ENCODE assay signal across 27 mouse cellular contexts in the genomic region with DNA sequence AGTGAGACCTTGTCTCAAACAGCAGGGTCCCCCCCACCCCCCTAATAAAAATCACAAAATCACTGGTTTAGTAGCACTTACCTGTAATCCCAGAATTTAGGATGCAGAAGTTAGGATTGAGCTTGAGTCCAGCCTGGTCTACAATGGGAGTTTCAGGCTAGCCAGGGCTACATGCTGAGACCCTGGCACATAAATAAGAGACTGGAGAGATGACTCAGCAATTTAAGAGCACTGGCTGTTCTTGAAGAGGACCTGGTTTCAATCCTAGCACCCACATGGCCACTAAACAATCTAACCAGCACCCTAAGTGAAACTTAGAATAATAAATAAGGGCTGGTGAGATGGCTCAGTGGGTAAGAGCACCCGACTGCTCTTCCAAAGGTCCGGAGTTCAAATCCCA. TPM values are rescaled to one million over a fixed set of nuclear protein-coding genes. Genes with fewer than 3 reads are reported as not detected.
DNase-seq lines count a peak whose midpoint lies in the region; ATAC-seq and TF ChIP-seq lines count a peak whose summit lies in the region.
"Had no signal": no experiment of that assay in that cellular context is flagged by ENCODE, and none has a peak within 500 bp of the region (broad histone marks: within the 10 kb centered on the region; RNA-seq: fewer than 3 reads in every experiment).

No protein-coding gene starts in this region.

- no peak for DNase-seq in CH12.LX (ENCODE audit: extremely low read depth)
- DNase-seq in ES-E14 (ENCODE audit: low read depth, low spot score) = no peak
- DNase-seq in cerebellum, adult 18-20 months = no peak
- no peak for DNase-seq in midbrain, embryonic 14.5 days
- DNase-seq in urinary bladder, postnatal 4 days (ENCODE audit: low spot score in 2 of 2) = no peak
- DNase-seq: adrenal gland, adult 8-10 months; adrenal gland, postnatal 14 days; adrenal gland, postnatal 36 days; B cell, adult 2 months; cerebellum, adult 11-12 months; cerebellum, adult 8-10 months; cerebellum, adult 9-11 months; cerebellum, postnatal 14 days; cerebellum, postnatal 36 days; embryo, embryonic 11 days had no signal

- no peak overlapping the region for H3K4me3 ChIP-seq in CH12.LX (replicated peaks in 1 of 3; ENCODE audit: low read depth in 2 of 3, low read length in 2 of 3, poor library complexity in 1 of 3)
- H3K4me3 ChIP-seq in ES-E14 (ENCODE audit: insufficient read depth in 1 of 2, low read depth in 1 of 2, low read length in 2 of 2, poor library complexity in 1 of 2, severe bottlenecking in 1 of 2) = no peak overlapping the region
- H3K4me3 ChIP-seq in midbrain, embryonic 14.5 days (replicated peaks; ENCODE audit: low read depth, low read length) = no peak overlapping the region
- H3K4me3 ChIP-seq: embryonic facial prominence, embryonic 13.5 days; embryonic facial prominence, embryonic 15.5 days; erythroblast, embryonic 14.5 days; forebrain, embryonic 10.5 days; forebrain, embryonic 12.5 days had no signal

- peaks cover 0 to 11% of the 10 kb centered on the region in 2 experiments; a peak in 2 of 4 replicates for H3K4me1 ChIP-seq in CH12.LX (ENCODE audit: control insufficient read depth in 1 of 2, insufficient read depth in 2 of 2)
- no peaks in the 10 kb centered on the region for H3K4me1 ChIP-seq in ES-E14 (ENCODE audit: control insufficient read depth in 2 of 2, insufficient read depth in 2 of 2, low read length in 2 of 2, poor library complexity in 1 of 2)
- H3K4me1 ChIP-seq in midbrain, embryonic 14.5 days (ENCODE audit: control insufficient read depth, insufficient read depth, low read length) = peaks cover 6% of the 10 kb centered on the region

- in situ Hi-C loops in CH12.LX (cut with MboI; ENCODE audit: low pct_ligation_motif_present, low pct_unique_long_range_greater_than_20kb, low sequenced_read_pairs) = no loop called here
- in situ Hi-C loops in ES-E14 (cut with MboI; ENCODE audit: low sequenced_read_pairs in 2 of 2, unreplicated experiment in 2 of 2) = no loop called here

- no peak for TF ChIP-seq POLR2A in CH12.LX (IDR thresholded peaks at IDR 0.05; ENCODE audit: low read depth, low read length)

- TF ChIP-seq EP300 in CH12.LX (IDR thresholded peaks at IDR 0.05; ENCODE audit: low read length) = no peak

- dilution Hi-C loops in CH12.LX (cut with MboI; ENCODE audit: extremely low pct_ligation_motif_present, extremely low pct_unique_long_range_greater_than_20kb, low sequenced_read_pairs) = no loop called here

- no peak for TF ChIP-seq CTCF in CH12.LX (conservative IDR thresholded peaks at IDR 0.05 in 1 of 2, IDR thresholded peaks at IDR 0.05 in 1 of 2; ENCODE audit: low read depth in 2 of 2, low read length in 2 of 2)

- H3K9me3 ChIP-seq in CH12.LX (replicated peaks; ENCODE audit: low read length) (peaks cover 4% of the 10 kb centered on the region), ES-E14 (ENCODE audit: control insufficient read depth, insufficient read depth, low read depth, low read length) (no peaks in the 10 kb centered on the region)
- H3K9me3 ChIP-seq in midbrain, embryonic 14.5 days (ENCODE audit: control insufficient read depth, low read length) = no peaks in the 10 kb centered on the region
- H3K9me3 ChIP-seq: embryonic facial prominence, embryonic 15.5 days had no signal

- H3K36me3 ChIP-seq in CH12.LX (replicated peaks in 1 of 2; ENCODE audit: control insufficient read depth in 1 of 2, insufficient read depth in 1 of 2, low read length in 1 of 2) = peaks cover 27 to 73% of the 10 kb centered on the region in 2 experiments
- peaks cover 12% of the 10 kb centered on the region for H3K36me3 ChIP-seq in ES-E14 (ENCODE audit: control insufficient read depth, insufficient read depth, low read length, poor library complexity, severe bottlenecking)
- H3K36me3 ChIP-seq in midbrain, embryonic 14.5 days (ENCODE audit: control insufficient read depth, insufficient read depth, low read length) = peaks cover 44% of the 10 kb centered on the region

- H3K27ac ChIP-seq in CH12.LX (ENCODE audit: insufficient read depth, low read depth) (no peak overlapping the region), ES-E14 (ENCODE audit: insufficient read depth, low read depth, low read length, poor library complexity, severe bottlenecking) (no peak overlapping the region; the same call in 1 of the 2 replicates)
- H3K27ac ChIP-seq in midbrain, embryonic 14.5 days (replicated peaks; ENCODE audit: low read depth, low read length) = no peak overlapping the region
- H3K27ac ChIP-seq: embryonic facial prominence, embryonic 13.5 days; embryonic facial prominence, embryonic 15.5 days; forebrain, embryonic 10.5 days; forebrain, embryonic 12.5 days had no signal

- no peaks in the 10 kb centered on the region for H3K27me3 ChIP-seq in CH12.LX (replicated peaks)
- H3K27me3 ChIP-seq in midbrain, embryonic 14.5 days (ENCODE audit: control insufficient read depth, insufficient read depth, low read length) = no peaks in the 10 kb centered on the region
- H3K27me3 ChIP-seq: embryonic facial prominence, embryonic 13.5 days; embryonic facial prominence, embryonic 15.5 days; forebrain, embryonic 12.5 days; Patski had no signal

- H3K9ac ChIP-seq in CH12.LX (ENCODE audit: insufficient read depth, low read depth) (no peak overlapping the region), ES-E14 (ENCODE audit: insufficient read depth, low read depth, low read length, poor library complexity, severe bottlenecking) (no peak overlapping the region)
- no peak overlapping the region for H3K9ac ChIP-seq in midbrain, embryonic 14.5 days (replicated peaks; ENCODE audit: low read length)
- H3K9ac ChIP-seq: embryonic facial prominence, embryonic 13.5 days; embryonic facial prominence, embryonic 15.5 days; forebrain, embryonic 12.5 days had no signal

- H3K4me2 ChIP-seq in CH12.LX (ENCODE audit: insufficient read depth, low read depth, poor library complexity, severe bottlenecking) = no peak overlapping the region
- H3K4me2 ChIP-seq in midbrain, embryonic 14.5 days (ENCODE audit: low read length) = no peak overlapping the region
- H3K4me2 ChIP-seq: embryonic facial prominence, embryonic 13.5 days; embryonic facial prominence, embryonic 15.5 days; forebrain, embryonic 12.5 days had no signal

- no peak for ATAC-seq in midbrain, embryonic 14.5 days (ENCODE audit: low FRiP score, low TSS enrichment)
- ATAC-seq: activated CD4-positive, CD25-positive, alpha-beta regulatory T cell, adult 4 months; CD4-positive, CD25-positive, alpha-beta regulatory T cell, adult 4 months; forebrain, embryonic 14.5 days; forebrain, embryonic 16.5 days; Patski had no signal

- no peak for TF ChIP-seq RAD21 in CH12.LX (IDR thresholded peaks at IDR 0.05; ENCODE audit: low read depth, low read length)

- H3K79me2 ChIP-seq in CH12.LX (replicated peaks; ENCODE audit: control insufficient read depth, extremely low read depth, insufficient read depth, poor library complexity, severe bottlenecking) = peaks cover 8% of the 10 kb centered on the region; the same call in 1 of the 2 replicates

- 98% methylated on average over 2 of the region's 2 CpGs for WGBS in midbrain, embryonic 14.5 days

TF ChIP-seq in CH12.LX, 34 proteins besides CTCF, POLR2A, EP300 and RAD21:
- TF ChIP-seq ZC3H11A (IDR thresholded peaks at IDR 0.05; ENCODE audit: low read depth, low read length) = no peak
- peak; percentile 82 for TF ChIP-seq MAFK (IDR thresholded peaks at IDR 0.05; ENCODE audit: insufficient replicate concordance, low read length)
- no peak for TF ChIP-seq NRF1 (IDR thresholded peaks at IDR 0.05; ENCODE audit: low read depth, low read length)
- no peak for TF ChIP-seq JUN (IDR thresholded peaks at IDR 0.05; ENCODE audit: insufficient read depth, low read depth, low read length)
TF ChIP-seq in CH12.LX: peak in this region for 1.

TF ChIP-seq in ES-E14, 5 proteins besides CTCF, POLR2A, EP300 and RAD21:
- TF ChIP-seq ZNF384 (IDR thresholded peaks at IDR 0.05; ENCODE audit: low read depth, low read length) (no peak), MAFK (IDR thresholded peaks at IDR 0.05; ENCODE audit: insufficient read depth, low read depth, low read length) (peak; percentile 80), CHD2 (IDR thresholded peaks at IDR 0.05; ENCODE audit: low read depth, low read length) (no peak), ZC3H11A (IDR thresholded peaks at IDR 0.05; ENCODE audit: borderline replicate concordance, low read depth, low read length) (no peak), HCFC1 (IDR thresholded peaks at IDR 0.05; ENCODE audit: borderline replicate concordance, insufficient read depth, low read length) (no peak)

RNA-seq across cellular contexts. Expression of gene Cox14, which starts 5.7 kb away (rescaled TPM):
- 112 and 140 TPM in 2 replicates for total RNA-seq in CH12.LX (2012; rRNA removed)
- total RNA-seq in CH12.LX (2014; rRNA removed) = 98.8 and 106 TPM in 2 replicates
- polyA plus RNA-seq in CH12.LX (2012; ENCODE audit: insufficient read length, low read depth) = 119 and 140 TPM in 2 replicates
- 68.8 and 86.6 TPM in 2 replicates for total RNA-seq in ES-E14 (2012; rRNA removed)
- polyA plus RNA-seq in midbrain, embryonic 14.5 days (2014; fragmentation: Nextera tagmentation; extraction: Ambion mirVana) = 168 and 206 TPM in 2 replicates

RNA-seq across cellular contexts. Expression of gene Gpd1, which starts 13.9 kb away (rescaled TPM):
- total RNA-seq in CH12.LX (2012; rRNA removed) = 0.17 and 0.25 TPM in 2 replicates
- total RNA-seq in CH12.LX (2014; rRNA removed) = 0.12 and 0.24 TPM in 2 replicates
- 0.26 and 0.56 TPM in 2 replicates for polyA plus RNA-seq in CH12.LX (2012; ENCODE audit: insufficient read length, low read depth)
- 0.85 and 1.1 TPM in 2 replicates for total RNA-seq in ES-E14 (2012; rRNA removed)
- 0.92 and 1.7 TPM in 2 replicates for polyA plus RNA-seq in midbrain, embryonic 14.5 days (2014; fragmentation: Nextera tagmentation; extraction: Ambion mirVana)

RNA-seq across cellular contexts. Expression of gene Gm17349, which starts 25.9 kb away (rescaled TPM):
- 2.1 and 2.9 TPM in 2 replicates for total RNA-seq in CH12.LX (2012; rRNA removed)
- total RNA-seq in CH12.LX (2014; rRNA removed) = not detected in 2 replicates
- polyA plus RNA-seq in CH12.LX (2012; ENCODE audit: insufficient read length, low read depth) = not detected in 2 replicates
- 2.3 and 2.5 TPM in 2 replicates for total RNA-seq in ES-E14 (2012; rRNA removed)
- polyA plus RNA-seq in midbrain, embryonic 14.5 days (2014; fragmentation: Nextera tagmentation; extraction: Ambion mirVana) = not detected in 2 replicates
- total RNA-seq: common myeloid progenitor, adult 5-6 weeks had no signal
- polyA plus RNA-seq: activated CD4-positive, CD25-positive, alpha-beta regulatory T cell, adult 4 months; CD4-positive, CD25-positive, alpha-beta regulatory T cell, adult 4 months; embryonic facial prominence, embryonic 11.5 days; embryonic facial prominence, embryonic 13.5 days; embryonic facial prominence, embryonic 15.5 days; forebrain, embryonic 10.5 days; forebrain, embryonic 12.5 days; forebrain, embryonic 14.5 days; forebrain, embryonic 16.5 days; Patski had no signal

RNA-seq across cellular contexts. Expression of gene Smarcd1, which starts 29.2 kb away (rescaled TPM):
- total RNA-seq in CH12.LX (2012; rRNA removed) (17.9 and 19.9 TPM in 2 replicates), CH12.LX (2014; rRNA removed) (10.5 and 12.5 TPM in 2 replicates), ES-E14 (2012; rRNA removed) (62.1 and 76.3 TPM in 2 replicates)
- 56.5 and 69.9 TPM in 2 replicates for polyA plus RNA-seq in CH12.LX (2012; ENCODE audit: insufficient read length, low read depth)
- 127 and 136 TPM in 2 replicates for polyA plus RNA-seq in midbrain, embryonic 14.5 days (2014; fragmentation: Nextera tagmentation; extraction: Ambion mirVana)

RNA-seq across cellular contexts. Expression of gene Cers5, which starts 41.5 kb away (rescaled TPM):
- 45.0 and 48.9 TPM in 2 replicates for total RNA-seq in CH12.LX (2012; rRNA removed)
- 140 and 149 TPM in 2 replicates for total RNA-seq in CH12.LX (2014; rRNA removed)
- 83.7 and 94.3 TPM in 2 replicates for polyA plus RNA-seq in CH12.LX (2012; ENCODE audit: insufficient read length, low read depth)
- total RNA-seq in ES-E14 (2012; rRNA removed) = 107 and 126 TPM in 2 replicates
- polyA plus RNA-seq in midbrain, embryonic 14.5 days (2014; fragmentation: Nextera tagmentation; extraction: Ambion mirVana) = 70.9 and 74.5 TPM in 2 replicates
